Mouse (Mus musculus): ENCODE measurements around the gene Dock6. TPM values are rescaled to one million over a fixed set of nuclear protein-coding genes. Genes with fewer than 3 reads are reported as not detected.
"Not testable (repeated sequence)": the region's sequence is repeated elsewhere in the genome, so short reads cannot be mapped to it uniquely, and the experiment has no call there.

The Dock6 gene
- polyA plus RNA-seq, 1 experiment from 2014 or later, result 21.3 TPM

GRCm38 (mm10) chr9:21801121-21801520 lies 51.3 kb downstream of the Dock6 start:
- Histone ChIP-seq H3K4me1 (replicated peaks) (peaks cover 30% of the 10 kb centered on the region), H3K9ac (no peak overlapping the region), H3K27me3 (peaks cover 5% of the 10 kb centered on the region; the same call in 1 of the 2 replicates), H3K4me2 (no peak overlapping the region), H3K9me3 (no peaks in the 10 kb centered on the region), H3K4me3 (no peak overlapping the region), H3K27ac (replicated peaks) (no peak overlapping the region), H3K36me3 (no peaks in the 10 kb centered on the region)
- no peak for ATAC-seq (ENCODE audit: low read depth)
- WGBS, result 78% methylated on average over 7 of the region's 7 CpGs

- 57% methylated on average over 3 of the region's 3 CpGs for WGBS
- Histone ChIP-seq H3K4me1 (replicated peaks) (peaks cover 34% of the 10 kb centered on the region), H3K27ac (replicated peaks) (no peak overlapping the region; the same call in 1 of the 2 replicates), H3K9ac (peak overlapping the region; percentile 73; the same call in 1 of the 2 replicates), H3K27me3 (peaks cover 5% of the 10 kb centered on the region; the same call in 1 of the 2 replicates), H3K4me3 (peak overlapping the region; percentile 61), H3K36me3 (0 out of 2 replicates have a peak, but pooled peaks cover 8% of the 10 kb centered on the region), H3K9me3 (no peaks in the 10 kb centered on the region), H3K4me2 (peak overlapping the region; percentile 76)
- ATAC-seq (ENCODE audit: low read depth), result no peak
Measured at GRCm38 (mm10) chr9:21799010-21799350, 53.5 kb downstream of the Dock6 start.

- WGBS, result under 1% methylated on average over 52 of the region's 52 CpGs
- peak; percentile 86 for ATAC-seq (ENCODE audit: low read depth)
- Histone ChIP-seq H3K27me3 (peaks cover 5% of the 10 kb centered on the region; the same call in 1 of the 2 replicates), H3K36me3 (peaks cover 11% of the 10 kb centered on the region; the same call in 1 of the 2 replicates), H3K4me1 (replicated peaks) (peaks cover 34% of the 10 kb centered on the region), H3K4me2 (peak within 1 kb of the TSS; percentile 76), H3K27ac (replicated peaks) (peak within 1 kb of the TSS; percentile 71), H3K9ac (peak within 1 kb of the TSS; percentile 73), H3K9me3 (no peaks in the 10 kb centered on the region), H3K4me3 (peak within 1 kb of the TSS; percentile 61)
Measured at GRCm38 (mm10) chr9:21798345-21799009, 54.0 kb downstream of the Dock6 start, which contains the start of gene Kank2. Gene Kank2 (minus strand): TSS chr9:21798744.

- peak overlapping the region; percentile 76 for H3K4me2 ChIP-seq
- H3K4me3 ChIP-seq, result peak overlapping the region; percentile 61
- ATAC-seq (ENCODE audit: low read depth), result peak; percentile 69
- H3K4me1 ChIP-seq (replicated peaks), result peaks cover 37% of the 10 kb centered on the region
- peaks cover 5% of the 10 kb centered on the region; the same call in 1 of the 2 replicates for H3K27me3 ChIP-seq
- peak overlapping the region; percentile 73 for H3K9ac ChIP-seq
- H3K27ac ChIP-seq (replicated peaks), result peak overlapping the region; percentile 71
- H3K36me3 ChIP-seq, result peaks cover 14% of the 10 kb centered on the region; the same call in 1 of the 2 replicates
- H3K9me3 ChIP-seq, result no peaks in the 10 kb centered on the region
- WGBS, result 2% methylated on average over 23 of the region's 26 CpGs
Measured at GRCm38 (mm10) chr9:21797921-21798344, 54.5 kb downstream of the Dock6 start.

- H3K27me3 ChIP-seq, result peaks cover 5% of the 10 kb centered on the region; the same call in 1 of the 2 replicates
- no peak overlapping the region for H3K9ac ChIP-seq
- no peaks in the 10 kb centered on the region for H3K9me3 ChIP-seq
- peaks cover 47% of the 10 kb centered on the region for H3K4me1 ChIP-seq (replicated peaks)
- peak overlapping the region; percentile 5; the same call in 1 of the 2 replicates for H3K4me3 ChIP-seq
- 70% methylated on average over 3 of the region's 3 CpGs for WGBS
- H3K27ac ChIP-seq (replicated peaks), result no peak overlapping the region
- peaks cover 14% of the 10 kb centered on the region; the same call in 1 of the 2 replicates for H3K36me3 ChIP-seq
- ATAC-seq (ENCODE audit: low read depth), result no peak
- H3K4me2 ChIP-seq, result peak overlapping the region; percentile 76
Measured at GRCm38 (mm10) chr9:21796919-21797318, 55.5 kb downstream of the Dock6 start.

GRCm38 (mm10) chr9:21796259-21796658 lies 56.2 kb downstream of the Dock6 start:
- Histone ChIP-seq H3K9me3 (no peaks in the 10 kb centered on the region), H3K4me3 (no peak overlapping the region), H3K27me3 (peaks cover 5% of the 10 kb centered on the region; the same call in 1 of the 2 replicates), H3K9ac (peak overlapping the region; percentile 22; the same call in 1 of the 2 replicates), H3K4me2 (peak overlapping the region; percentile 76), H3K36me3 (peaks cover 14% of the 10 kb centered on the region; the same call in 1 of the 2 replicates), H3K27ac (replicated peaks) (peak overlapping the region; percentile 55; the same call in 1 of the 2 replicates), H3K4me1 (replicated peaks) (peaks cover 52% of the 10 kb centered on the region)
- WGBS, result 70% methylated on average over 3 of the region's 3 CpGs
- no peak for ATAC-seq (ENCODE audit: low read depth)

- H3K9me3 ChIP-seq, result no peaks in the 10 kb centered on the region
- peak overlapping the region; percentile 76 for H3K4me2 ChIP-seq
- peaks cover 52% of the 10 kb centered on the region for H3K4me1 ChIP-seq (replicated peaks)
- ATAC-seq (ENCODE audit: low read depth), result no peak
- H3K27me3 ChIP-seq, result peaks cover 5% of the 10 kb centered on the region; the same call in 1 of the 2 replicates
- no peak overlapping the region for H3K4me3 ChIP-seq
- no peak overlapping the region for H3K9ac ChIP-seq
- 74% methylated on average over 5 of the region's 5 CpGs for WGBS
- H3K27ac ChIP-seq (replicated peaks), result no peak overlapping the region
- H3K36me3 ChIP-seq, result peaks cover 14% of the 10 kb centered on the region; the same call in 1 of the 2 replicates
Measured at GRCm38 (mm10) chr9:21795579-21795978, 56.9 kb downstream of the Dock6 start.

- WGBS, result 97% methylated on average over 25 of the region's 25 CpGs
Measured at GRCm38 (mm10) chr9:21794925-21795324, 57.5 kb downstream of the Dock6 start.

GRCm38 (mm10) chr9:21794344-21794834 lies 58.0 kb downstream of the Dock6 start:
- ATAC-seq (ENCODE audit: low read depth), result no peak

More at GRCm38 (mm10) chr9:21794925-21795324, 57.5 kb downstream of the Dock6 start:
- Histone ChIP-seq H3K27me3 (peaks cover 5% of the 10 kb centered on the region; the same call in 1 of the 2 replicates), H3K27ac (replicated peaks) (no peak overlapping the region), H3K4me1 (replicated peaks) (peaks cover 52% of the 10 kb centered on the region), H3K36me3 (peaks cover 14% of the 10 kb centered on the region; the same call in 1 of the 2 replicates), H3K4me3 (no peak overlapping the region), H3K4me2 (no peak overlapping the region), H3K9me3 (no peaks in the 10 kb centered on the region), H3K9ac (no peak overlapping the region)
- ATAC-seq (ENCODE audit: low read depth), result no peak

GRCm38 (mm10) chr9:21793507-21793906 lies 58.9 kb downstream of the Dock6 start:
- ATAC-seq (ENCODE audit: low read depth); H3K4me2 ChIP-seq; H3K9ac ChIP-seq; H3K27ac ChIP-seq (replicated peaks); H3K9me3 ChIP-seq; H3K27me3 ChIP-seq; H3K4me3 ChIP-seq: not testable (repeated sequence)
- Histone ChIP-seq H3K4me1 (replicated peaks) (peaks cover 49% of the 10 kb centered on the region), H3K36me3 (peaks cover 14% of the 10 kb centered on the region; the same call in 1 of the 2 replicates)
- 96% methylated on average over 6 of the region's 6 CpGs for WGBS

More at GRCm38 (mm10) chr9:21794344-21794834, 58.0 kb downstream of the Dock6 start:
- Histone ChIP-seq H3K36me3 (peaks cover 14% of the 10 kb centered on the region; the same call in 1 of the 2 replicates), H3K9me3 (no peaks in the 10 kb centered on the region), H3K4me2 (no peak overlapping the region), H3K4me3 (no peak overlapping the region), H3K4me1 (replicated peaks) (peaks cover 52% of the 10 kb centered on the region), H3K27me3 (peaks cover 5% of the 10 kb centered on the region; the same call in 1 of the 2 replicates), H3K27ac (replicated peaks) (no peak overlapping the region), H3K9ac (no peak overlapping the region)
- WGBS, result 95% methylated on average over 18 of the region's 18 CpGs

- peaks cover 14% of the 10 kb centered on the region; the same call in 1 of the 2 replicates for H3K36me3 ChIP-seq
- no peak overlapping the region for H3K4me3 ChIP-seq
- H3K9ac ChIP-seq, result no peak overlapping the region
- peak overlapping the region; percentile 49 for H3K27ac ChIP-seq (replicated peaks)
- peak overlapping the region; percentile 17 for H3K4me2 ChIP-seq
- WGBS, result 39% methylated on average over 8 of the region's 8 CpGs
- H3K4me1 ChIP-seq (replicated peaks), result peaks cover 47% of the 10 kb centered on the region
- peak; percentile 74 for ATAC-seq (ENCODE audit: low read depth)
- 0 out of 2 replicates have a peak, but pooled peaks cover 1% of the 10 kb centered on the region for H3K27me3 ChIP-seq
- H3K9me3 ChIP-seq, result no peaks in the 10 kb centered on the region
Measured at GRCm38 (mm10) chr9:21792644-21793043, 59.8 kb downstream of the Dock6 start.

GRCm38 (mm10) chr9:21791861-21792260 lies 60.6 kb downstream of the Dock6 start:
- H3K9ac ChIP-seq, result no peak overlapping the region
- ATAC-seq (ENCODE audit: low read depth), result no peak
- 0 out of 2 replicates have a peak overlapping the region, but pooled peaks have one; percentile 3 for H3K27ac ChIP-seq (replicated peaks)
- H3K4me2 ChIP-seq, result no peak overlapping the region
- H3K36me3 ChIP-seq, result peaks cover 14% of the 10 kb centered on the region; the same call in 1 of the 2 replicates
- no peak overlapping the region for H3K4me3 ChIP-seq
- WGBS, result 73% methylated on average over 8 of the region's 8 CpGs
- no peaks in the 10 kb centered on the region for H3K9me3 ChIP-seq
- H3K27me3 ChIP-seq, result no peaks in the 10 kb centered on the region
- H3K4me1 ChIP-seq (replicated peaks), result peaks cover 46% of the 10 kb centered on the region

Data from neural tube, embryonic 13.5 days (tissue).